Mouse (Mus musculus) thymus, postnatal 4 days (tissue): ENCODE results near the gene Plcg2.

Experiments used
- DNase-seq: peaks from one replicate; pipeline ENCODE4 v3.0.0; 2021

The Plcg2 gene

GRCm38 (mm10) chr8:117488246-117489005, 9.7 kb upstream of the Plcg2 start:
- DNase-seq, result no peak

- DNase-seq, result no peak
Measured at GRCm38 (mm10) chr8:117493543-117493942, 4.5 kb upstream of the Plcg2 start.

GRCm38 (mm10) chr8:117494874-117495273, 3.2 kb upstream of the Plcg2 start:
- DNase-seq, result no peak

- peak; percentile 18 for DNase-seq
Measured at GRCm38 (mm10) chr8:117498915-117499540, 937 bp downstream of the Plcg2 start.

GRCm38 (mm10) chr8:117500232-117500823, 2.2 kb downstream of the Plcg2 start:
- DNase-seq, result no peak

- DNase-seq, result no peak
Measured at GRCm38 (mm10) chr8:117501323-117501722, 3.2 kb downstream of the Plcg2 start.

GRCm38 (mm10) chr8:117503405-117504069, 5.4 kb downstream of the Plcg2 start:
- DNase-seq, result no peak

GRCm38 (mm10) chr8:117507703-117508102, 9.6 kb downstream of the Plcg2 start:
- DNase-seq, result no peak

- no peak for DNase-seq
Measured at GRCm38 (mm10) chr8:117516876-117517565, 18.9 kb downstream of the Plcg2 start.

- no peak for DNase-seq
Measured at GRCm38 (mm10) chr8:117517861-117518260, 19.8 kb downstream of the Plcg2 start.

- DNase-seq, result no peak
Measured at GRCm38 (mm10) chr8:117518873-117519272, 20.8 kb downstream of the Plcg2 start.

- no peak for DNase-seq
Measured at GRCm38 (mm10) chr8:117526185-117526584, 28.1 kb downstream of the Plcg2 start.

- no peak for DNase-seq
Measured at GRCm38 (mm10) chr8:117527983-117528382, 29.9 kb downstream of the Plcg2 start.

- DNase-seq, result peak; percentile 44
Measured at GRCm38 (mm10) chr8:117529177-117529576, 31.1 kb downstream of the Plcg2 start.

- peak; percentile 75 for DNase-seq
Measured at GRCm38 (mm10) chr8:117532381-117532972, 34.4 kb downstream of the Plcg2 start.

- DNase-seq, result no peak
Measured at GRCm38 (mm10) chr8:117536862-117537261, 38.8 kb downstream of the Plcg2 start.

GRCm38 (mm10) chr8:117537751-117538150, 39.7 kb downstream of the Plcg2 start:
- no peak for DNase-seq

- DNase-seq, result no peak
Measured at GRCm38 (mm10) chr8:117542951-117543350, 44.9 kb downstream of the Plcg2 start.

GRCm38 (mm10) chr8:117543789-117544188, 45.7 kb downstream of the Plcg2 start:
- DNase-seq, result no peak

GRCm38 (mm10) chr8:117545043-117545442, 47.0 kb downstream of the Plcg2 start:
- no peak for DNase-seq

GRCm38 (mm10) chr8:117546386-117546785, 48.3 kb downstream of the Plcg2 start:
- DNase-seq, result no peak

GRCm38 (mm10) chr8:117547945-117548344, 49.9 kb downstream of the Plcg2 start:
- DNase-seq, result peak; percentile 50
